Mouse (Mus musculus): ENCODE measurements at regions not wholly inside any gene's neighbourhood (a gene's known extent, or its start where the extent isn't known, plus 50 kb on each side); places are given as distances from the start of the nearest gene placed in this dataset.

DNA sequence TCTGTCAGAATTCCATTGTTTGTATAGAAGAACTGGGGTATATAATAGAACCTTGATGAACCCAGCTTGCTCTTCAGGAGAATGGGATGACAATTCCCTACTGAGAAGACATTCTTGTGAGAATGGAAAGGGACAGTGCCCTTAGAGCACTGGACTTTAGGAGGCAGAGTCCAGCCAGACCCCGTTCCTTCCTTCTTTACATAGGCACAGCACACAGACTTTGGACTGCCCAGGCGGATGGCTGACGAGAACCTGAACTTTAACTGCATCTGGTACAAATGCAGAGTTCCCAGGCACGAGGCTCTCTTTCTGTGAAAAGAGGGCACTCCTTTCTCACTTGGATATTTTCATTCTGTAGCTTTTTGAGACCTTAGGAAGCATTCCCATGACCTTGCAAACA lies 197.4 kb upstream of the Dkk2 start:
- TF ChIP-seq POLR2A (IDR thresholded peaks at IDR 0.05; ENCODE audit: low read depth, low read length): no peak
- no peak for TF ChIP-seq CTCF (conservative IDR thresholded peaks at IDR 0.05; ENCODE audit: insufficient read depth, insufficient read length, low read depth, low read length)

Data from kidney, adult 2 months (tissue).